Mouse (Mus musculus): Measurements from ENCODE around the gene Eloa. TPM values are rescaled to one million over a fixed set of nuclear protein-coding genes. Genes with fewer than 3 reads are reported as not detected.
"Not testable (repeated sequence)": the region's sequence is repeated elsewhere in the genome, so short reads cannot be mapped to it uniquely, and the experiment has no call there.

The Eloa gene
- 10 to 100 TPM; 41.4 to 41.7 TPM for total RNA-seq (2021)
- long read RNA-seq, experiment 1, full-length matches to known transcripts = 39 of 43 reads
- long read RNA-seq, experiment 1, partial matches to known transcripts = 2 of 43 reads
- long read RNA-seq, experiment 1, other reads (novel, unspliced or antisense) = 2 of 43 reads
- long read RNA-seq, experiment 2, full-length matches to known transcripts = 22 of 32 reads
- long read RNA-seq, experiment 2, partial matches to known transcripts = 10 of 32 reads
- long read RNA-seq, experiment 2, other reads (novel, unspliced or antisense) = 0 of 32 reads

GRCm38 (mm10) chr4:136021549-136022047 is at the start of gene Eloa:
Eloa (minus strand) TSS chr4:136021763.
- peak; percentile 100 for DNase-seq (ENCODE audit: low spot score in 2 of 2)

GRCm38 (mm10) chr4:136071178-136071714 is 49.7 kb upstream of the Eloa start:
- DNase-seq (ENCODE audit: low spot score in 2 of 2) = peak; percentile 78 to 82

DNA sequence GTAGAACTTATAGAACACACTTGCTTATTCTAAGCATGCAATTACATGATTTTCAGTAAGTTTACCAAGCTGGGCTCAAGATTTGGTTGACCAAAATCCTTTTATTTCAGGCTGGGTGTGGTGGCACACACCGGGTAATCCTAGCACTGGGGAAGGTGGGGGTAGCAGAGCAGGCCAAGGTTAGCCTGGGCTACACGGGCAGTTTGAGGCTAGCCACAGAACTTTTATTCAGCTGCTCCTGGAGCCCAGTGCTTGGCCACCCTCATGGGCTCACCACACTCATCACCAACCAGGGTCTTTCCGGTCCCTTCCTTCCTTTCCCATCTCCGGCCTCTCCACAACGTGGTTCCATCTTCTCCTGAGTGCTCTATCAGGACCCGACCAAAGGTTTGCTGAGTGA is 49.0 kb upstream of the Eloa start:
- DNase-seq (ENCODE audit: low spot score in 2 of 2) = no peak

GRCm38 (mm10) chr4:136069954-136070353 is 48.4 kb upstream of the Eloa start:
- DNase-seq (ENCODE audit: low spot score in 2 of 2) = peak; percentile 83

GRCm38 (mm10) chr4:136069313-136069712 is 47.8 kb upstream of the Eloa start:
- no peak for DNase-seq (ENCODE audit: low spot score in 2 of 2)

DNA sequence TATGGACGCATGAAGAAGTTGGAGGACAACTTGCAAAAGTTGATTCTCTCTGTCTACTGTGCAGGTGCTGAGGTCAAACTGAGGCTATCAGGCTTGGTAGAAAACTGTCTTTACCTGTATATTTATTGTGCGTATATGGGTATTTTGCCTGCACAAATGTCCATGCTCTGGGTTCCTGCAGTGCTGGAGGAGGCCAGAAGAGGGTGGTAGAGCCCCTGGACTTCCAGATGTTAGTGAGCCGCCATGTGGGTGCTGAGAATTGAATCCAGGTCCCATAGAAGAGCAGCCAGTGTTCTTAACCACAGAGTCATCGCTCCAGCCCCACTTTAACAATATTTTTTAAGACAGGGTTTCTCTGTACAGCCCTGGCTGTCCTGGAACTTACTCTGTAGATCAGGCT is 41.6 kb upstream of the Eloa start:
- DNase-seq (ENCODE audit: low spot score in 2 of 2) = no peak

DNA sequence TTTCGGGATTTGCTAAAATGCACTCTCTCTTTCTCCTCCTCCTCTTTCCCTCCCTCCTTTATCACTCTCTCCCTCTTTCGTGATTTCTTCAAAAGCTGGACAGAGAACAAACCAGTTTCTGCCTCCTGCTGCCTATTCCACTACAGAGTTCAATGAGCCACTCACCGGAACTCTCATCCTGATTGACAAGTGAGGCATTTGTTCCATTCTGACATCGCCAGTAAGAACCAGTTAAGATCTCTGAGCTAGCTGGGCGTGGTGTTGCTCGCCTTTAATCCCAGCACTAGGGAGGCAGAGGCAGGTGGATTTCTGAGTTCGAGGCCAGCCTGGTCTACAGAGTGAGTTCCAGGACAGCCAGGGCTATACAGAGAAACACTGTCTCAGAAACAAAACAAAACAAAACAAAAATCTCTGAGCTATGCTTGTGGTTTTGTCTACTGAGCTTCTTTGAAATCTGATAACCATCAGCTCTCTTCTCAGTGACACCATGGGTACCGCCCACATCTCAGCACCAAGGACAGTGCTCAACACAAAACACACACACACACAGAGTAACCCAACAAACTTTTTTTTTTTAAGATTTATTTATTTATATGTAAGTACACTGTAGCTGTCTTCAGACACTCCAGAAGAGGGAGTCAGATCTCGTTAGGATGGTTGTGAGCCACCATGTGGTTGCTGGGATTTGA is 38.4 kb upstream of the Eloa start:
- DNase-seq (ENCODE audit: low spot score in 2 of 2) = not testable (repeated sequence)

- no peak for DNase-seq (ENCODE audit: low spot score in 2 of 2)
Observed at GRCm38 (mm10) chr4:136057916-136058315, 36.4 kb upstream of the Eloa start.

- DNase-seq (ENCODE audit: low spot score in 2 of 2) = no peak
Observed at GRCm38 (mm10) chr4:136056030-136056429, 34.5 kb upstream of the Eloa start.

DNA sequence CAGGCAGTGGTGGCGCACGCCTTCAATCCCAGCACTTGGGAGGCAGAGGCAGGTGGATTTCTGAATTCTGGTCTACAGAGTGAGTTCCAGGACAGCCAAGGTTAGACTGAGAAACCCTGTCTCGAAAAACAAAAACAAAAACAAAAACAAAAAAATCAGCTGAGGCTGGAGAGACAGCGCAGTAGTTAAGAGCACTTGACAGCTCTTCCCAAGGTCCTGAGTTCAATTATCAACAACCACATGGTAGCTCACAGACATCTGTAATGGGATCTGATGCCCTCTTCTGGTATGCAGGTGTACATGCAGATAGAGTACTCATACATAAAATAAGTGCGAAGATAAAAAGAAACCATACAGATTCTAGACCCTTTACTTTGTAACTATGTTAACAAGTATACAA is 32.3 kb upstream of the Eloa start:
- DNase-seq (ENCODE audit: low spot score in 2 of 2) = no peak

- DNase-seq (ENCODE audit: low spot score in 2 of 2) = peak; percentile 82 to 86
Observed at GRCm38 (mm10) chr4:136053247-136053596, 31.7 kb upstream of the Eloa start, which contains the start of gene Rpl11. Rpl11 (minus strand) TSS chr4:136053428.

DNA sequence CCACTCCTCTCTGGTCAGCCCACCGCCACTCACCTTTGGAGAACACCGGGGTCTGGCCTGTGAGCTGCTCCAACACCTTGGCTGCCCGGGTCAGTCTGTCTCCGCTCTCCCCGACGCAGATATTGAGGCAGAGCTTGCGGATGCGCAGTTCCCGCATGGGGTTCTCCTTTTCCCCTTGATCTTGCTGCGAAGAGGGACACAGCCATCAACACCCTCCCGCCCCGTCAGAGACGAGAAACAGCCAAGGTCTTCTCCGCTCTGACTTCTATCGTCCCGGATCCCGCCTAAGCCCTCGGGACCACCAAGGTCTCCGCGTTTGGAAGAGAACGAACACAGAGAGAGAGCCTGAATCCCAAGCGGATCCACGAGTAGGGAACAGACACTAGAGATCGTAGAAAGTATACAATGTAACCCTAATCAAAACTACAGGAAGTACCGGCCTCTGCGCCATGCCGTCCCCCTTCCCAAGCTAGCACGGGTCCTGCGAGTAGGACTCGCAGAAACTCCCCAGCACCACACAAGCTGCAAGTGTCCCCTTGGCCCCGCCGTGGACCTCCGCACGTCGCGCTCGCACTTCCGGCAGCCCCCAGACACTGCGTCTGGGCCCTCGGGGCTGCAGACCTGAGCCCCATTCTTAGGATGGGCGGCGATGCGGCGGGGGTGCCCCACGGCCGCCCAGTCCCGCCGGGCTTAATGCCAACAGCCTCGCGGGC is 31.1 kb upstream of the Eloa start:
- no peak for DNase-seq (ENCODE audit: low spot score in 2 of 2)

GRCm38 (mm10) chr4:136052060-136052459 is 30.5 kb upstream of the Eloa start:
- no peak for DNase-seq (ENCODE audit: low spot score in 2 of 2)

GRCm38 (mm10) chr4:136050226-136050625 is 28.7 kb upstream of the Eloa start:
- no peak for DNase-seq (ENCODE audit: low spot score in 2 of 2)

DNA sequence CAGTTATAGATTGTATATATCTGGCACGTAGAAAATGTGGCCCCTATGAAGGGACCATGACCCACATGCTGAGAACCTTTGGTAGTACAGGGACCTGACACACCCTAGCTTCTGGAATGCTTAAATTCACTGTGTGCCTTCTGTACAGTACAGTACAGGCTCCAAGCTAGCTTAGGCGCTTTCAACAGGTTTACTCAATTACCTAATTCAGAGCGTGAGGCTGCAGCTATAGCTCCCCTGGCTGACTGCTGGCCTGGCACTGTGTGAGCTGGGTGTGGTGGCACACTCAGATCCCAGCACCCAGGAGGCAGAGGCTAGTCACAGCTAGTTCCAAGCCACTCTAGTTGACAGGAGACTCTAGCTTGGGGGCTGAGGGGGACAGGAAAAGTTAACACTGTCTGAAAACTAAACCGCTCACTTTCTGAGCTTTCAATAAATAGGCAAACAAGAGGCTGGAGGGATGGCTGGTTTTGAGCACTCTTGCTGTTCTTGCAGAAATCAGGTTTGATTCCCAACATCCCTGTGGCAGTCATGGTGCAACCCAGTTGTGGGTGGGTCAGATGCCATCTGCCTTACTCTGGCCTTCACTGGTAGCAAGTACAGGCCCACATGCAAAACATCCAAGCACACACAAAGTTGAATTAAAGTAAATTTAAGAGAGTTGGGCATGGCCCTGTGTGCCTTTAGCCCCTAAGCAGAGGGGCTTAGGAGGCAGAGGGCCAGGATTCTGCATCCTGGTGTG is 26.9 kb upstream of the Eloa start:
- DNase-seq (ENCODE audit: low spot score in 2 of 2) = no peak

DNA sequence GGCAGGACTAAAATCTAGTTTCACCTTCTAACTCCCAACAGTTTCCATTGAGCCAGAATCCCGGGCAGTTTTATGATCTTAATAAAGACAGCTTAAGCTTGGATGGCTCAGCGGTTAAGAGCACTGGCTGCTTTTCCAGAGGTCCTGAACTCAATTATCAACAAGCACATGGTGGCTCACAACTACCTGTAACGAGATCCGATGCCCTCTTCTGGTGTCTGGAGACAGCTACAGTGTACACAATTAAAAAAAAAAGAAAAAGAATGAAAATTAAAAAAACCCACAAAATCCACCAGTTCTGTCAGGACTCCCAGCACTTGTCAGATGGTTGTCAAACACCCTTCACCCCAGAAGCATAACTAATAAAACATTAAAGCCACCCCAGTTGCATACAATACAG is 26.1 kb upstream of the Eloa start:
- no peak for DNase-seq (ENCODE audit: low spot score in 2 of 2)

DNA sequence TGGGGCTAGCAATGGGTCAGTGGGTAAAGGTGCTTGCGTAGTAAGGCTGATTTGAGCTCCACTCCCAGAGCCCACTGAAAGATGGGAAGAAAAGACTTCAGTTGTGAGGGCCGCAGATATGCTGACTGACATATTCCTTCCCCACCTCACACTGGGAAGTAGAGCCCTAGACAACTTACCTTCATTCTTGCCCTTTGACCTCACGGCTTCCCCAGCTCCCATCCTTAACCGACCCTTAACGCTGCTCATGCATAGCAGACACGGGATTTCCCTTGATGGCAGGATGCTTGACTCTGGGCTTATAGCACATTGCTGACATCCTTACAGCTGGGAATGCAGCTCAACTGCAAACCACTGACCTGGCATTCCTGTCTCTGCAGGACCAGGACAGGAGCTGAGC is 25.3 kb upstream of the Eloa start:
- DNase-seq (ENCODE audit: low spot score in 2 of 2) = no peak

- DNase-seq (ENCODE audit: low spot score in 2 of 2) = no peak
Observed at GRCm38 (mm10) chr4:136045091-136045490, 23.5 kb upstream of the Eloa start.

- no peak for DNase-seq (ENCODE audit: low spot score in 2 of 2)
Observed at GRCm38 (mm10) chr4:136043784-136044400, 22.3 kb upstream of the Eloa start.

DNA sequence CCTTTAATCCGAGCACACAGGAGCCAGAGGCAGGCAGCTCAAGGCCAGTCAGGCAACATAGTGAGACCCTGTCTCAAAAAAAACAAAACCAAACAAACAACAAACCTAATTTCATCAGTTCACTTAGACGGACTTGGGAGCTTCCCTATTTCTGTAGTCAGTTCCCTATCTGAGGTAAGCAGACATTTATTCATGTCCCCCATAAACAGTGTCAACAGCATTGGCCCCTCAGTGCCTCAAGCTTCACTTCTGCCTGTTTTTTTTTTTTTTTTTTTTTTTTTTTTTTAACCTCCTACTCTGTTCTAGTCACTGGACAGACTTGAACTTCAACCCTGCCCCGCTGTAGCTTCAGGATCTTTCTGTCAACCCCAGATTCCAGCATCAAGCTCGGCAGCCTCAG is 13.5 kb upstream of the Eloa start:
- DNase-seq (ENCODE audit: low spot score in 2 of 2) = no peak

- no peak for DNase-seq (ENCODE audit: low spot score in 2 of 2)
Observed at GRCm38 (mm10) chr4:136033231-136033630, 11.7 kb upstream of the Eloa start.
